Mouse (Mus musculus) erythroblast, embryonic 14.5 days (primary cell): ENCODE data around the gene Wipf1. TPM values are rescaled to one million over a fixed set of nuclear protein-coding genes. Genes with fewer than 3 reads are reported as not detected.

Experiments
- H3K27me3 ChIP-seq: 2 replicates; pipeline ENCODE4 v1.6.1; 2012; ENCODE audit warnings: inconsistent platforms; ENCODE audit not compliant: control insufficient read depth
- H3K36me3 ChIP-seq: 2 replicates; pipeline ENCODE4 v1.6.1; 2012; ENCODE audit warnings: mild to moderate bottlenecking, inconsistent platforms; ENCODE audit not compliant: control insufficient read depth
- H3K4me1 ChIP-seq: 2 replicates; pipeline ENCODE4 v1.6.1; 2012; ENCODE audit warnings: inconsistent platforms; ENCODE audit not compliant: control insufficient read depth
- H3K4me3 ChIP-seq: replicated peaks from 2 replicates; pipeline ENCODE3; 2012; ENCODE audit warnings: moderate library complexity, mild to moderate bottlenecking, inconsistent platforms
- H3K9me3 ChIP-seq: 2 replicates; pipeline ENCODE4 v1.6.1; 2012; ENCODE audit warnings: low read length, inconsistent platforms, mixed read lengths; ENCODE audit not compliant: control insufficient read depth
- GATA1 ChIP-seq: IDR thresholded peaks from 2 replicates; pipeline ENCODE4 v1.6.1; 2012; ENCODE audit warnings: low read length, inconsistent platforms, mixed read lengths
- TAL1 ChIP-seq: IDR thresholded peaks from 3 replicates; pipeline ENCODE4 v1.6.1; 2012; ENCODE audit warnings: low read length, inconsistent platforms, mixed read lengths
- polyA plus RNA-seq: library from polyadenylated mRNA; stranded (reverse); fragments of >175 nt; gene quantifications from 2 replicates; pipeline ENCODE4 v1.2.3, GENCODE M21; 2012

Wipf1 gene
- polyA plus RNA-seq, 1 experiment, result 1.7 TPM

DNA sequence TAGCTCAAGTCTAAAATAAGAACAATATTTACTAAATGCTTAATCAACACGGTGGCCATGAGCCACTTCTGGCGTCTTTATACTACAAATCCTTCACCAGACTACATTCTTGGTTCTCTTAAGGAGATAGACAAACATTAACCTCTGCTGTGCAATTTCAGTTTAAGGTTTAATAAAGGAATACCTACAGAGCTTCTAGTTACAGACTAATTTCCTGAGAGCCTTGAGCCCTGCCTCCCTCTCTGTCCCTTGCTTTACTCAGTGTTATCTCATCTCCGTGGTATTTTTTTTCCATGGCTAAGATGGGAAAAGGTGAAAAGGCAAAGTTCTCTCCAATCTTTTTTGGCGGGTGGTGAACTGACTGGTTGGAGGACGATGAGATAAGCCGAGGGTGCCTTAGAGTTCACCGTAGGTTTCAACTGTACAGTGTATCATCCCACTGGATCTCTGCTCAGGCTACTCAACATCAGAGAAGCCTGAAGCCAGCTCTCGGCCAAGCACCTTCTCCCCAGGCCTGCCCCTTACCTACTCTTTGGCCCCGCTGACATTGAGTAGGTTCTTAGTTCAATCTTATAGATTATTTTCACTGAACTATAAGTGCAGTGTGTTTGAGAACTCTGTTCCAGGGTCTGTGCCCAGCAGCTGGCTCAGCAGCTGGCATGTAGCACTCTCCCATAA is 149.1 kb downstream of the Wipf1 start:
- no peak for TF ChIP-seq TAL1
- TF ChIP-seq GATA1, result no peak
- peaks cover 27% of the 10 kb centered on the region for H3K4me1 ChIP-seq

DNA sequence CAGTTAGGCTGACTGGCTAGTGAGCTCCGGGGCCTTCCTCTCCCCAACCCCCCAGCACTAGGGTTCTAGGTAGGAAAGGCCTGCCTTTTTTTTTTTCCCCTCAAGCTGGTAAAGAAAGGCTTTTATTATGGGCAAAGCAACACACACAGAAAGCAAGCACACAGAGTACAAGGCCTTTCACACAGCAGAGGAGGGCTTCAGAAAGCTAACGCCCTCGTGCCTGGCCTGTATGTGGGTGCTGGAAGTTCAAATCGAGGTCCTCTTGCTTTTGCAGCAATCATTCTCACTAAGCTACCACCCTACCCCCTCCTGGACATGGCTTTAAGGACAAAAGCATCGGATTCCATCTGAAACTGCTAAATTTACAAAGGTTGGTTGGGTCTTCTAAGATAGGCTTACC is 149.9 kb downstream of the Wipf1 start:
- no peak overlapping the region for H3K4me3 ChIP-seq
- H3K36me3 ChIP-seq, result peaks cover 57% of the 10 kb centered on the region
- peaks cover 22% of the 10 kb centered on the region for H3K4me1 ChIP-seq
- TF ChIP-seq TAL1 (no peak), GATA1 (no peak)
- no peaks in the 10 kb centered on the region for H3K9me3 ChIP-seq
- no peaks in the 10 kb centered on the region for H3K27me3 ChIP-seq

More for the DNA sequence above, 149.1 kb downstream of the Wipf1 start:
- H3K9me3 ChIP-seq, result no peaks in the 10 kb centered on the region
- no peaks in the 10 kb centered on the region for H3K27me3 ChIP-seq
- H3K4me3 ChIP-seq, result no peak overlapping the region
- peaks cover 52% of the 10 kb centered on the region for H3K36me3 ChIP-seq

Other genes with a start within 250 kb of the Wipf1 start
- 0.56 and 1.1 TPM in 2 replicates for gene Scrn3, start 217.1 kb downstream of the Wipf1 start, polyA plus RNA-seq
- gene Cir1, start 217.0 kb downstream of the Wipf1 start, polyA plus RNA-seq, result 9.0 and 9.7 TPM in 2 replicates
- 0.18 and 0.31 TPM in 2 replicates for gene Gpr155, start 143.2 kb downstream of the Wipf1 start, polyA plus RNA-seq
- gene Chrna1, start 50.6 kb upstream of the Wipf1 start, polyA plus RNA-seq, result not detected in 2 replicates
- gene Chn1, start 245.6 kb upstream of the Wipf1 start, polyA plus RNA-seq, result 0.07 TPM in 1 of 2 replicates, not detected in the other